Mouse (Mus musculus) G1E-ER4 (cell line): ENCODE data around the gene Rragd. TPM values are rescaled to one million over a fixed set of nuclear protein-coding genes. Genes with fewer than 3 reads are reported as not detected.

ENCODE experiments used
- GATA1 ChIP-seq: IDR thresholded peaks from one replicate; pipeline ENCODE4 v1.8.0; 2012; ENCODE audit warnings: low read length, inconsistent platforms
- polyA plus RNA-seq: library from polyadenylated mRNA; stranded (reverse); fragments of >175 nt; gene quantifications from 2 replicates; pipeline ENCODE4 v1.2.3, GENCODE M21; 2012

The Rragd gene
- polyA plus RNA-seq: 0.30 and 0.54 TPM in 2 replicates

- TF ChIP-seq GATA1: no peak
Measured at GRCm38 (mm10) chr4:32982716-32983175, at the start of gene Rragd. TSS of gene Rragd (plus strand) at chr4:32983037.

- no peak for TF ChIP-seq GATA1
Measured at GRCm38 (mm10) chr4:32936762-32937341, 46.0 kb upstream of the Rragd start.

- TF ChIP-seq GATA1: no peak
Measured at GRCm38 (mm10) chr4:32939521-32939920, 43.3 kb upstream of the Rragd start.

GRCm38 (mm10) chr4:32939964-32940363 is 42.9 kb upstream of the Rragd start:
- TF ChIP-seq GATA1: no peak

GRCm38 (mm10) chr4:32940984-32941383 is 41.9 kb upstream of the Rragd start:
- no peak for TF ChIP-seq GATA1

GRCm38 (mm10) chr4:32947631-32948030 is 35.2 kb upstream of the Rragd start:
- TF ChIP-seq GATA1: no peak

GRCm38 (mm10) chr4:32948696-32949095 is 34.1 kb upstream of the Rragd start:
- no peak for TF ChIP-seq GATA1

- no peak for TF ChIP-seq GATA1
Measured at GRCm38 (mm10) chr4:32950356-32951034, 32.3 kb upstream of the Rragd start, which contains the start of gene Ankrd6. TSS of gene Ankrd6 (minus strand) at chr4:32950841.

GRCm38 (mm10) chr4:32951035-32951940 is 31.5 kb upstream of the Rragd start:
- no peak for TF ChIP-seq GATA1

- TF ChIP-seq GATA1: no peak
Measured at GRCm38 (mm10) chr4:32952681-32953080, 30.2 kb upstream of the Rragd start.

- TF ChIP-seq GATA1: no peak
Measured at GRCm38 (mm10) chr4:32956423-32956822, 26.4 kb upstream of the Rragd start.

- no peak for TF ChIP-seq GATA1
Measured at GRCm38 (mm10) chr4:32961394-32961793, 21.4 kb upstream of the Rragd start.

- TF ChIP-seq GATA1: no peak
Measured at GRCm38 (mm10) chr4:32977331-32977730, 5.5 kb upstream of the Rragd start.

GRCm38 (mm10) chr4:32980061-32980460 is 2.8 kb upstream of the Rragd start:
- no peak for TF ChIP-seq GATA1

GRCm38 (mm10) chr4:32981617-32982016 is 1.2 kb upstream of the Rragd start:
- TF ChIP-seq GATA1: no peak
